ENCODE assay signal across 26 mouse cellular contexts in the genomic region with DNA sequence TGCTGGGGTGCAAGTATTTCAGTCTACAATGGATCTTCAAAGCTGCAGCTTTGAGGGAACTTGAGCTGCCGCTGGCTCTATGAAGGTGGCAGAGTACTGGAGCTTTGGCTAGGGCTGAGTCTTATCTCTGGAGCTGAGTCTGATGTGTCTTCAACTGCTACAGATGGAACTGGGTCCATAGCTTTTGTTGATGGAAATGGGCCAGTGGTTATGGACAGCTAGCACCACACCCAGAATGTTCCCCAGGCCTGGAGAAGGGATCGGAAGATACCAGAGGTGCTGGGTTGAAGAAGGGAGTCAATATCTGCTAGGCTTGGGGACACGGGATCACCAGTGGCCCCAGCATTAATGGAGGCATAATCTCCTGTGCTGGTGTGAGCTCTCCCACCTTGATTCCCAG. TPM values are rescaled to one million over a fixed set of nuclear protein-coding genes. Genes with fewer than 3 reads are reported as not detected.
"Had no signal": no experiment of that assay in that cellular context is flagged by ENCODE, and none has a peak within 500 bp of the region (broad histone marks: within the 10 kb centered on the region; RNA-seq: fewer than 3 reads in every experiment).

No protein-coding gene starts in this region.

- H3K27ac ChIP-seq: embryonic facial prominence, embryonic 10.5 days; embryonic facial prominence, embryonic 12.5 days; embryonic facial prominence, embryonic 13.5 days; embryonic facial prominence, embryonic 15.5 days; forebrain, embryonic 10.5 days; forebrain, embryonic 12.5 days; forebrain, embryonic 13.5 days; forebrain, embryonic 15.5 days; gastrocnemius, adult 2 months; heart, adult 2 months had no signal

- DNase-seq: cerebellum, adult 9-10 months; cerebellum, adult 9-11 months; cerebellum, postnatal 10 days; cerebellum, postnatal 14 days; cerebellum, postnatal 25 days; cerebellum, postnatal 36 days; embryo, embryonic 11 days; forebrain, postnatal 0 days; gastrocnemius, adult 2 months; gastrocnemius, postnatal 10 days; gastrocnemius, postnatal 14 days; gastrocnemius, postnatal 25 days; gastrocnemius, postnatal 36 days; heart, adult 18-20 months; heart, adult 2 months had no signal

- H3K9ac ChIP-seq: embryonic facial prominence, embryonic 12.5 days; embryonic facial prominence, embryonic 13.5 days; embryonic facial prominence, embryonic 15.5 days; forebrain, embryonic 12.5 days; forebrain, embryonic 13.5 days; forebrain, embryonic 15.5 days; forebrain, postnatal 0 days had no signal

- H3K4me2 ChIP-seq: embryonic facial prominence, embryonic 12.5 days; embryonic facial prominence, embryonic 13.5 days; embryonic facial prominence, embryonic 15.5 days; forebrain, embryonic 12.5 days; forebrain, embryonic 13.5 days; forebrain, embryonic 15.5 days had no signal

- H3K27me3 ChIP-seq: embryonic facial prominence, embryonic 12.5 days; embryonic facial prominence, embryonic 13.5 days; embryonic facial prominence, embryonic 15.5 days; forebrain, embryonic 12.5 days; forebrain, embryonic 13.5 days; forebrain, embryonic 15.5 days had no signal

- H3K4me1 ChIP-seq: embryonic facial prominence, embryonic 10.5 days; embryonic facial prominence, embryonic 12.5 days; embryonic facial prominence, embryonic 13.5 days; embryonic facial prominence, embryonic 15.5 days; forebrain, embryonic 10.5 days; forebrain, embryonic 12.5 days; forebrain, embryonic 13.5 days; forebrain, embryonic 15.5 days had no signal

- ATAC-seq: forebrain, embryonic 13.5 days; forebrain, embryonic 14.5 days; forebrain, embryonic 15.5 days; forebrain, embryonic 16.5 days; forebrain, postnatal 0 days had no signal

- H3K4me3 ChIP-seq: embryonic facial prominence, embryonic 10.5 days; embryonic facial prominence, embryonic 12.5 days; embryonic facial prominence, embryonic 13.5 days; embryonic facial prominence, embryonic 15.5 days; erythroblast, embryonic 14.5 days; forebrain, embryonic 10.5 days; forebrain, embryonic 12.5 days; forebrain, embryonic 13.5 days; forebrain, embryonic 15.5 days; gastrocnemius, adult 2 months; heart, adult 2 months had no signal

- H3K9me3 ChIP-seq: embryonic facial prominence, embryonic 10.5 days; embryonic facial prominence, embryonic 12.5 days; embryonic facial prominence, embryonic 13.5 days; embryonic facial prominence, embryonic 15.5 days; forebrain, embryonic 12.5 days; forebrain, embryonic 13.5 days; forebrain, embryonic 15.5 days had no signal

RNA-seq across cellular contexts. Expression of gene Mtap, which starts 45.6 kb away (rescaled TPM):
- polyA plus RNA-seq: erythroblast, embryonic 14.5 days had no signal
